Mouse (Mus musculus) liver, postnatal 0 days (tissue): ENCODE results near the gene Stk32c.

Source experiments
- CTCF ChIP-seq: sonication (generic); IDR thresholded peaks from 2 replicates; pipeline ENCODE4 v1.5.1; 2016; ENCODE audit warnings: antibody characterized with exemption, low read depth
- EP300 ChIP-seq: IDR thresholded peaks from 2 replicates; pipeline ENCODE4 v1.6.1; 2016; ENCODE audit warnings: antibody characterized with exemption, low read depth, mild to moderate bottlenecking

- TF ChIP-seq CTCF, result no peak
- TF ChIP-seq EP300, result 0 out of 2 replicates have a peak, but pooled peaks have one; percentile 48
These were observed 11.6 kb upstream of the Stk32c start for GRCm38 (mm10) chr7:139224725-139225124.
